Comparison of ENCODE assay signal across 20 mouse cellular contexts in the genomic region with DNA sequence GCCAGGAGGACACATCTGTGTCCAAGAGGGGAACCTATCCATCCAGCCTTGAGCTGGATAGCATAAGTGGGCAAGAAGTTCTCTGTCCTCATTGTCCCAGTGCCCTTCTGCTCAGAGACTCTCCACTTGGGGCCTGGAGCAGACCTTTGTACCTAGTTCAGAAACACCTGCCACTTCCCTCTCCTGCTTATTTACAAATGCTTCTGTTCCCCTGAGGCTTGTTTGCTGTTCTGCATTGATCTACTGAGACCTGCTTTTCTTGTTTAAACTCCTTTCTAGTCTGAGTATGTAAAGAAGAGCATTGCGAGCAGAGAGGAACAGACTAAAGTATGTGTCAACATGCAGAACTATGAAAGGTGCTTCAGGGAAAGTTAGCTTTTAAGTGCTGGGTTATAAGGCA.
A peak's percentile ranks its signal among the peaks of the same experiment; 100 is the strongest.
DNase-seq lines count a peak whose midpoint lies in the region; ATAC-seq and TF ChIP-seq lines count a peak whose summit lies in the region.
"Had no signal": no experiment of that assay in that cellular context is flagged by ENCODE, and none has a peak within 500 bp of the region (broad histone marks: within the 10 kb centered on the region; RNA-seq: fewer than 3 reads in every experiment).

No protein-coding gene starts in this region.

- H3K79me2 ChIP-seq in liver, adult 2 months (ENCODE audit: control insufficient read depth, insufficient read depth, low read length): no peaks in the 10 kb centered on the region

- TF ChIP-seq CTCF in liver, adult 2 months (IDR thresholded peaks at IDR 0.05; ENCODE audit: low read depth, low read length): no peak
- TF ChIP-seq CTCF in liver, postnatal 0 days (IDR thresholded peaks at IDR 0.05; ENCODE audit: low read depth): no peak

- 23% methylated on average over 1 of the region's 1 CpGs for WGBS in liver, adult 2 months
- WGBS in liver, embryonic 11.5 days: 66% methylated on average over 1 of the region's 1 CpGs
- WGBS in embryonic facial prominence, embryonic 15.5 days: 63% methylated on average over 1 of the region's 1 CpGs
- WGBS in intestine, embryonic 15.5 days: 71% methylated on average over 1 of the region's 1 CpGs
- 55% methylated on average over 1 of the region's 1 CpGs for WGBS in liver, postnatal 0 days (ENCODE audit: insufficient replicate concordance)
- 92% methylated on average over 1 of the region's 1 CpGs for WGBS in forebrain, embryonic 11.5 days

- no peak for TF ChIP-seq POLR2A in liver, adult 2 months (IDR thresholded peaks at IDR 0.05; ENCODE audit: extremely low read depth, insufficient read depth, low read length)

- peaks cover 10% of the 10 kb centered on the region for H3K36me3 ChIP-seq in liver, adult 2 months (ENCODE audit: control insufficient read depth, insufficient read depth, low read length)
- no peaks in the 10 kb centered on the region for H3K36me3 ChIP-seq in liver, embryonic 11.5 days (ENCODE audit: control insufficient read depth, insufficient read depth, low read length)
- H3K36me3 ChIP-seq in embryonic facial prominence, embryonic 15.5 days: no peaks in the 10 kb centered on the region
- H3K36me3 ChIP-seq in intestine, embryonic 15.5 days: no peaks in the 10 kb centered on the region
- no peaks in the 10 kb centered on the region; the same call in 1 of the 2 replicates for H3K36me3 ChIP-seq in liver, postnatal 0 days (replicated peaks; ENCODE audit: insufficient read depth, low read length)
- H3K36me3 ChIP-seq in forebrain, embryonic 11.5 days (ENCODE audit: control insufficient read depth, insufficient read depth, low read length): no peaks in the 10 kb centered on the region
- H3K36me3 ChIP-seq: embryonic facial prominence, embryonic 13.5 days; heart, embryonic 15.5 days; hindbrain, embryonic 15.5 days; midbrain, embryonic 10.5 days had no signal

- H3K27ac ChIP-seq in liver, adult 2 months (replicated peaks; ENCODE audit: insufficient read depth, low read depth, low read length): peak overlapping the region; percentile 71
- H3K27ac ChIP-seq in liver, embryonic 11.5 days (ENCODE audit: low read depth, low read length): no peak overlapping the region
- H3K27ac ChIP-seq in embryonic facial prominence, embryonic 15.5 days (replicated peaks): 0 out of 2 replicates have a peak overlapping the region, but pooled peaks have one; percentile 29
- peak overlapping the region; percentile 64; the same call in 1 of the 2 replicates for H3K27ac ChIP-seq in intestine, embryonic 15.5 days
- peak overlapping the region; percentile 87 for H3K27ac ChIP-seq in liver, postnatal 0 days (ENCODE audit: low read depth)
- no peak overlapping the region for H3K27ac ChIP-seq in forebrain, embryonic 11.5 days (ENCODE audit: low read depth, low read length)
- H3K27ac ChIP-seq: embryonic facial prominence, embryonic 13.5 days; heart, embryonic 15.5 days; hindbrain, embryonic 15.5 days; left cerebral cortex, adult 2 months; macrophage; midbrain, embryonic 10.5 days had no signal

- no peaks in the 10 kb centered on the region for H3K9me3 ChIP-seq in liver, embryonic 11.5 days (ENCODE audit: control insufficient read depth, low read length)
- H3K9me3 ChIP-seq in embryonic facial prominence, embryonic 15.5 days (replicated peaks): no peaks in the 10 kb centered on the region
- no peaks in the 10 kb centered on the region for H3K9me3 ChIP-seq in intestine, embryonic 15.5 days
- no peaks in the 10 kb centered on the region for H3K9me3 ChIP-seq in liver, postnatal 0 days (ENCODE audit: low read length)
- no peaks in the 10 kb centered on the region for H3K9me3 ChIP-seq in forebrain, embryonic 11.5 days (ENCODE audit: control insufficient read depth, low read length)
- H3K9me3 ChIP-seq: embryonic facial prominence, embryonic 13.5 days; heart, embryonic 15.5 days; hindbrain, embryonic 15.5 days; midbrain, embryonic 10.5 days had no signal

- H3K27me3 ChIP-seq in liver, adult 2 months (ENCODE audit: control insufficient read depth, insufficient read depth, low read length): no peaks in the 10 kb centered on the region
- no peaks in the 10 kb centered on the region for H3K27me3 ChIP-seq in liver, embryonic 11.5 days (replicated peaks; ENCODE audit: control insufficient read depth, insufficient read depth, low read length)
- no peaks in the 10 kb centered on the region for H3K27me3 ChIP-seq in embryonic facial prominence, embryonic 15.5 days
- H3K27me3 ChIP-seq in intestine, embryonic 15.5 days (replicated peaks): no peaks in the 10 kb centered on the region
- H3K27me3 ChIP-seq in liver, postnatal 0 days (ENCODE audit: insufficient read depth, low read length): no peaks in the 10 kb centered on the region
- peaks cover 5% of the 10 kb centered on the region; the same call in 1 of the 2 replicates for H3K27me3 ChIP-seq in forebrain, embryonic 11.5 days (ENCODE audit: control insufficient read depth, insufficient read depth, low read length)
- H3K27me3 ChIP-seq: embryonic facial prominence, embryonic 13.5 days; heart, embryonic 15.5 days; hindbrain, embryonic 15.5 days had no signal

- no peak overlapping the region for H3K9ac ChIP-seq in liver, adult 2 months (ENCODE audit: low read depth, low read length)
- no peak overlapping the region for H3K9ac ChIP-seq in liver, embryonic 11.5 days (ENCODE audit: low read depth, low read length)
- no peak overlapping the region for H3K9ac ChIP-seq in embryonic facial prominence, embryonic 15.5 days
- no peak overlapping the region for H3K9ac ChIP-seq in intestine, embryonic 15.5 days
- H3K9ac ChIP-seq in liver, postnatal 0 days (replicated peaks): no peak overlapping the region
- H3K9ac ChIP-seq in forebrain, embryonic 11.5 days (ENCODE audit: low read length): no peak overlapping the region
- H3K9ac ChIP-seq: embryonic facial prominence, embryonic 13.5 days; heart, embryonic 15.5 days; hindbrain, embryonic 15.5 days had no signal

- H3K4me2 ChIP-seq in liver, embryonic 11.5 days: no peak overlapping the region
- H3K4me2 ChIP-seq in embryonic facial prominence, embryonic 15.5 days (replicated peaks): no peak overlapping the region
- H3K4me2 ChIP-seq in intestine, embryonic 15.5 days (replicated peaks): no peak overlapping the region
- H3K4me2 ChIP-seq in liver, postnatal 0 days (ENCODE audit: low read depth, low read length): no peak overlapping the region
- no peak overlapping the region for H3K4me2 ChIP-seq in forebrain, embryonic 11.5 days (ENCODE audit: low read depth, low read length, severe bottlenecking)
- H3K4me2 ChIP-seq: embryonic facial prominence, embryonic 13.5 days; heart, embryonic 15.5 days; hindbrain, embryonic 15.5 days had no signal

- peaks cover 14% of the 10 kb centered on the region for H3K4me1 ChIP-seq in liver, adult 2 months (ENCODE audit: control insufficient read depth, insufficient read depth, low read length)
- no peaks in the 10 kb centered on the region for H3K4me1 ChIP-seq in liver, embryonic 11.5 days (replicated peaks; ENCODE audit: control insufficient read depth, insufficient read depth, low read length)
- H3K4me1 ChIP-seq in embryonic facial prominence, embryonic 15.5 days: no peaks in the 10 kb centered on the region
- no peaks in the 10 kb centered on the region for H3K4me1 ChIP-seq in intestine, embryonic 15.5 days (replicated peaks)
- H3K4me1 ChIP-seq in liver, postnatal 0 days (ENCODE audit: insufficient read depth): peaks cover 7% of the 10 kb centered on the region
- no peaks in the 10 kb centered on the region for H3K4me1 ChIP-seq in forebrain, embryonic 11.5 days (replicated peaks; ENCODE audit: control insufficient read depth, insufficient read depth, low read length)
- H3K4me1 ChIP-seq: embryonic facial prominence, embryonic 13.5 days; heart, embryonic 15.5 days; hindbrain, embryonic 15.5 days had no signal

- TF ChIP-seq EP300 in liver, postnatal 0 days (IDR thresholded peaks at IDR 0.05; ENCODE audit: low read depth): peak; percentile 83

- no peak; the same call in 1 of the 2 replicates for ATAC-seq in liver, embryonic 11.5 days (replicated peaks; ENCODE audit: low FRiP score)
- ATAC-seq in embryonic facial prominence, embryonic 15.5 days (ENCODE audit: insufficient number of reproducible peaks, low FRiP score, low TSS enrichment, low read depth): no peak
- ATAC-seq in intestine, embryonic 15.5 days: peak; percentile 86
- peak; percentile 92 for ATAC-seq in liver, postnatal 0 days
- no peak for ATAC-seq in monocyte, adult 5-6 weeks (replicated peaks; ENCODE audit: insufficient number of reproducible peaks, low FRiP score, low TSS enrichment, poor library complexity, severe bottlenecking)
- no peak for ATAC-seq in forebrain, embryonic 11.5 days (replicated peaks; ENCODE audit: low FRiP score)

- H3K4me3 ChIP-seq in liver, adult 2 months (ENCODE audit: insufficient read depth, low read depth, low read length): no peak overlapping the region
- H3K4me3 ChIP-seq in liver, embryonic 11.5 days (ENCODE audit: low read depth, low read length): no peak overlapping the region
- no peak overlapping the region for H3K4me3 ChIP-seq in embryonic facial prominence, embryonic 15.5 days (replicated peaks)
- H3K4me3 ChIP-seq in intestine, embryonic 15.5 days (replicated peaks): no peak overlapping the region
- H3K4me3 ChIP-seq in liver, postnatal 0 days (ENCODE audit: low read depth, low read length): no peak overlapping the region
- H3K4me3 ChIP-seq in forebrain, embryonic 11.5 days (ENCODE audit: low read depth, low read length): no peak overlapping the region
- H3K4me3 ChIP-seq: embryonic facial prominence, embryonic 13.5 days; heart, embryonic 15.5 days; hindbrain, embryonic 15.5 days; left cerebral cortex, adult 2 months; midbrain, embryonic 10.5 days had no signal

- DNase-seq in liver, adult 2 months (ENCODE audit: extremely low read depth, low read depth, low spot score): peak; percentile 91
- no peak for DNase-seq in liver, embryonic 11.5 days (ENCODE audit: low spot score)
- no peak for DNase-seq in liver, postnatal 0 days
- DNase-seq in frontal cortex, postnatal 14 days (ENCODE audit: low spot score in 2 of 2): no peak
- DNase-seq in forebrain, embryonic 11.5 days (ENCODE audit: low spot score): no peak
- DNase-seq: cerebellum, adult 8-10 months; heart, postnatal 4 days; layer of hippocampus, adult 9-11 months; retina, postnatal 1 day; right cerebral cortex, postnatal 4 days; thymus, postnatal 36 days had no signal

Comparison
In these comparisons a context has a peak if more than half of its experiments do, and no peak if none do; other contexts are left out.
1. H3K27ac ChIP-seq: peak in liver, adult 2 months (single experiment), embryonic facial prominence, embryonic 15.5 days (single experiment), intestine, embryonic 15.5 days (single experiment) and liver, postnatal 0 days (single experiment); none in liver, embryonic 11.5 days (single experiment) and forebrain, embryonic 11.5 days (single experiment).
2. ATAC-seq: peak in intestine, embryonic 15.5 days (single experiment) and liver, postnatal 0 days (single experiment); none in liver, embryonic 11.5 days (single experiment), embryonic facial prominence, embryonic 15.5 days (single experiment), monocyte, adult 5-6 weeks (single experiment) and forebrain, embryonic 11.5 days (single experiment).